Mouse (Mus musculus) cerebellum, adult 18-20 months (tissue): ENCODE measurements around the gene Lta.
A peak's percentile ranks its signal among the peaks of the same experiment; 100 is the strongest.
"Not testable (repeated sequence)": the region's sequence is repeated elsewhere in the genome, so short reads cannot be mapped to it uniquely, and the experiment has no call there.

Experiments
- DNase-seq, 2 experiments: peaks; one replicate each; pipeline ENCODE4 v3.0.0; 2021

Gene Lta

DNA sequence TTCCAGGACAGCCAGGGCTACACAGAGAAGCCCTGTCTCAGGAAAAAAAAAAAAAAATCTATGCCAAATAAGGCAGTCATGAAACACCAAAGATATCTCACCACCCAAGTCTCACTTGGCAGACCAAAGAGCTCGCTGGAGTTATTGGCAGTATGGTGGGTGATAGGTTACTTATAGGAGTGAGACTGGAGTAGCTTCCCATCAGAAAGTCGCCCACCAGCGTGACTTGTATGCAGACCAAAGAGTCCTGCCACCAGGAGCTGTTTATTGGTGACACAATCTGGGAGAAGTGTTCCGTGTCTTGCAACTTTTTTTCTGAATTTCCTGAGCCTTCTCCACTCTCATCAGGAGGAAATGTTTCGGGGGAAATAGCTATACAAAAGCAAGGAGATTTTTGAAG, 34.5 kb upstream of the Lta start:
- no peak for DNase-seq

DNA sequence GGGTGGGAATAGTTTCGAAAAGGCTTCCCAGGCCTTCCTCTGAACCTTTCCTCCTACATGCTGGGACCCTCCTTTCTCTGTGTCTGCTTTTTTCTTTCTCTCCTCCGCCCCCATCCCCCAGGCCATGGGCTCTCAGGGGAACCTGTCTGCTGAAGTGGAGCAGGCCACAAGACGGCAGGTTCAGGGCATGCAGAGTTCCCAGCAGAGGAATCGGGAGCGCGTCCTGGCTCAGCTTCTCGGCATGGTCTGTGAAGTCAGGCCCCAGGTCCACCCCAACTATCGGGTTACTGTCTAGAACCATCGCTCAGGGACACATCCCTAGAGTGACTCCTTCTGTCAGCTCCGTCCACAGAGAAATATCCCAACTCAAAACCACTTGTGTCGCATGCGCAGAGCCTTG, 32.4 kb upstream of the Lta start:
- DNase-seq = no peak

DNA sequence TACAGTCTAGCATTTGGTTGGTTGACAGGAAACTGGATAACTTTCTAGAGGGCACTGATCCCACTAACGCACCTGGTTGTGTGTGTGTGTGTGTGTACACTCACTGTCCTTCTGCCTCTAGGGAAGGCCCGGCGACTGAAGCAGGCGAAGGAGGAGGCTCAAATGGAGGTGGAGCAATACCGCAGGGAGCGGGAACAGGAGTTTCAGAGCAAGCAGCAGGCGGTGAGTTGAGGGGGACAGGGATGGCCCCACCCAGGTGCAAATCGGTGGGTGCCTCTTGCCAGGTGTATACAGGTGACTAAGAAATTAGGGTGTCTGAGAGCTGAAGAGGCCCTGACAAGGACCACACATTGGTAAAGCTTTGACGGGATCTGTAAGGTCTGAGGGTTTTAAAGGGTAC, 31.8 kb upstream of the Lta start:
- peak; percentile 58 to 59 for DNase-seq

DNA sequence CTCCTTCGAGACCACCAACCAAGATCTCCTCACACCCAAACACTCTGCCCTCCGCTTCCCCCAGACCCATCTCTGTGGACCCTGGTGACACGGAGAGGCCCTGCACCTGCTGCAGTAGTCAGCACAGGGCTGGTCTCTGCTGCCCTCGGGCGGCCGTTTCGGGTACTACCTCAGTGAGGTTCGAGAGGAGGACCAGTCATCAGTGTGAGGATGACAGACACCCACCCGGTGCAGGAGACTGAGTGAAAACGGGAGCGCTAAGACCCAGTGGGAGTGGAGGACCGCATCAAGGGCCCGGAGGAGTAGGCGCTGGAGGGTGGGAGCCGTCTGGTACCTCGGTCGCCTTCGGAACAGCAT, 31.2 kb upstream of the Lta start:
- DNase-seq = peak; percentile 99 to 100

DNA sequence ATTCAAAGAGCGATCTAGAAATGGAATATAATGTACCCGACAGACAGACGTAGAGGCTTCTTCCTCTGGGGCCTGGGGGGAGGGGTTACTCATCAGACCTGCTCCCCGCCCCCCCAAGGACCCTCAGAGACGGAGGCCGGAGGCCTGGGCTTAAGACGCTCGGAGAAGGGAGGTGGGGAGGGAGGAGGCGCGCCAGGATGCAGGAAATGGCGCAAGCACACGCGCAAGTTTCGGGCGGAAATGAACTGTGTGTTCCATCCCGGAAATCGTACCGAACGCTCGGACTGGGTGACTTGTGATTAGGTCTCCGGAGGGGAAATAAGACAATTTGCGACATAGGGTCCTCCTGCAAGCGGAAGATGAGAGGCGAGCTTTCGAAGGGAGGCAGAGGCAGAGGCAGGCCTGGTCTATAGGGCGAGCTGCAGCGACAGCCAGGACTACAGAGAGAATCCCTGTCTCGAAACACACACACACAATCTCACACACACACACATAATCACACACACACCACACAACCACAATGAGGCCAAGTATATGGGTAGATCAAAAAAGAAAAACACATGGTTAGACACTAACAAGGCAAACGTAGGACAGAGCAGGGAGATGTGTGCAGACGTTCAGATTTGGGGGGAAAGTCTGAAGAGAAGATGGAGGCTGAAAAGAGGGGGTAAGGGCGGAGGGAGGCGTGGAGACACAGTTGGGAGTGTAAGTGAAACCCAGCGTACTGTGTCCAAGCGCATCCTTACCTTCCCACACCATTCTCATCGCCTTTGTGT, 30.7 kb upstream of the Lta start, which contains the start of gene Nfkbil1:
Gene Nfkbil1, minus strand, starts transcription at position 179 of the 776 bp plus-strand sequence.
- peak; percentile 89 to 93 for DNase-seq

DNA sequence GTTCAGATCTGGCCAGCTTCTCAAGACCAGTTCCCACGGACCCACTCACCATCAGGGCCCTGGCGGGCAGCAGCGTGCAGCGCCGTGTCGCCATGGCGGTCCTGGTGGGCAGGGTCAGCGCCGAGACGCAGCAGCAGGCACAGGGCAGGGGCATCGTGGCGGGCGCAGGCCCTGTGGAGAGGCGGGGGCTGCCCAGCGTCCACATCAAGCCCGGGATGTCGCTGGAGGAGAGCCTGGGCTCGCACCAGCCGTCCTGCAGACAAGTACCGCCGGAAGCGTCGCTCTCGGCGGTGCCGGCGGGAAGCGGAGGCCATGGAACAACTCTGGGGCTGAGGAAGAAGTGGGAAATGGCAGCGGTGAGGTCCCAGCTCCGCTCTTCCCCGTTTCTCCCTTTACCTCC, 29.8 kb upstream of the Lta start:
- peak in 1 of 2 experiments; percentile 53 for DNase-seq

DNA sequence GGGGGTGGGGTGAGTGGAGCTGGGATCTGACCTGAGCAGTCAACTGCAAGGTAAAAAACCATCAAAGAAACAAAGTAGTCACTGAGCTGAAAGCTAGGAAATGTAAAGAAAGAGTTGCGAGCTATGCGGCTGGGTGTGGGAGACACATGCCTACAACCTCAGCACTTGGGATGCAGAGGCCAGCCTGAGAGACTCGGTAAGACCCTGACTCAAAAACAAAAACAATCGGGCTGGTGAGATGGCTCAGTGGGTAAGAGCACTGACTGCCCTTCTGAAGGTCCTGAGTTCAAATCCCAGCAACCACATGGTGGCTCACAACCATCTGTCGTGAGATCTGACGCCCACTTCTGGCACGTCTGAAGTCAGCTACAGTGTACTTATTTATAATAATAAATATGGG, 28.9 kb upstream of the Lta start:
- DNase-seq = not testable (repeated sequence)

DNA sequence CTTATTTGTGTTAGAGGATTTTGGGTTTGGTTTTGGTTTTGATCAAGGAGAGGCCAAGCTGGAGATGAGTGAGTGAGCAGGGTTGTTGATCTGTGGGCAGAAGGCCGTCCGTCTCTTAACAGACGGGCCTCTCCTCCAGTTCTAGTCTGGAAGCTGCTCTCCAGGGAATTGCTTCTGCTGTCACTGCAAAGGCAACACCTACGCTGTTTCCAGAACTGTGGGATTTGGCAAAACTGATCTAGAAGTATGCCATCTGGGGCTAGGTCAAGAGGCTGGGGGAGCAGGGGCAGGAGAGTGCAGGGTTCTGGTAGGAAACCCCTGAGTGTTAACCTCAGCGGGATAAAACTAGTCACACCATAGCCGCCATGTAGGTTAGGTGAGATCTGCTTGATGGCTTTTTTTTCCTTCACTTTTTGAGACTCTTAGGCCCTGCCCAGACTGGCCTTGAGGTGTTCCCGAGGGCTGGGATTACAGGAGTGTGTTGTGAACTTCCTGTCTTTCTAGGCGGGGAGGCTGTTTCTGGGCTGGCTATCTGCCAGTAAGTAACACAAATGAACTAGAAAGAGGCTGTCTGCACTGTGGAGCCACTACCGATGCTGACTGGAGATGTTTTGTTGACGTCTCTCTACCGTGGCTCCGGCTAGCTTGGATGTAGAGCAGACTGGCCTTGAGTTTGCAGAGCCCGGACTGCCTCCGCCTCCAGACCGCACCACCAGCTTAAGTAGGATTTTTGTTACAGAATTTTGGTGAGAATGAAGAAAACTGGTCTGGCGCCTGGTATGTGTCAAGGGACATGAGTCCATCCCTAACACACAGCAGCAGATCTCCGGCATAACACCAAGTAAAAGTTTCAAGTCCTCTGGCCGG, 28.2 kb upstream of the Lta start, which contains the start of gene Atp6v1g2:
Gene Atp6v1g2, plus strand, starts transcription at position 547 of the 867 bp plus-strand sequence.
- DNase-seq = no peak

DNA sequence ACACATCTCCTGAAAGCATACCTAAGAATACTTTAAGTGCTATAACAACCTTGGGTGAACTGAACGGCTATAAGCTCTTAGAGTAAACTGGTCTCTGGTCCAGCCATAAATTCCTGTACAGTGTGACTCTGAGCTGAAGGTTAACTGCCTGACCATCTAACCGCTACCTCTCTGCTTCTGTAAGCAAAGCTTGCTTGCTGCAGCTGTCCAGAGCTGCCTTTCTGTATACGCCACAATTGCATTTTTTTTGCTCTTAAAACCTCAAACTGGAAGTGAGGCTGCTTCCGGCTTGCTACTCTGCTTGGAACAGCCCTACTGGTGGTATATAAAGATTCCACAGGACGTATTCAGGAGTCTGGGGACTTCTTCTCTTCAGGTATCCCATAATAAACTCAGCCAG, 27.5 kb upstream of the Lta start:
- no peak for DNase-seq

DNA sequence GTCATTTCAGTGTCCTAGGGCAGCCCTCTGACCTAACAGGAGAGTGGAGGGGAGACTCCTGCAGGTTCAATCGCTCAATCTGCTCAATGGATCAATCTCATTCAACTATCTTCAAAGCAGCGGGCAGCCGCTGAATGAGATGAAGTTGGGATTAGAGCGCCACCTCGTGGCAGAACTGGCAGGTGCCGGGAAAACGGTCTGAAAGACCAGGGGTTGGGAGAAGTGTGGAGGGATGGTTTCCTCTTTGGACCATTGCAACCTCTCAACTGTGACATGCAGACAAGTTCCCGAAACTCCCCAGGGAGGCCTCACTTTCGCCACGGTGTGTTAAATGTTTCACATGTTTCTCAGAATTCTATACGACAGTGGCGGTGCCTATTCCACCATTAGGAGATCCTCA, 26.9 kb upstream of the Lta start:
- peak; percentile 79 to 86 for DNase-seq

DNA sequence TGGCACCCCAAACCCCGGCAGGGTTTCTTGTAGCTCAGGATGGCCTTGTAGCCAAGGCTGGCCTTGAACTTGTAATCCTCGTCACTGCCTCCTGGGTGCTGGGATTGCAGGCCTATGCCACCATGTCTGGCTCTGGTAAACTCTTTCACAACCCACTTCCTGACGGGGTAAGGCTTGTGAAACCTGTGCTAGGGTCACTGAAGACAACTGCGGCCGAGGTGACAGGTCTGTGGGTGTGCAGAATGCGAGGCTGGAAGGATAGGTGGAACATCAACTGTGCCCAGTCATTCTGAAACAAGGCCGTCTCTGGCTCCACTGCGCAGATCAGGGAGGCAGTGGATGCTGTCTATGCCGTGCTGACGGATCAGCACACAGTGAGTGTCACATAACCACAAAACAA, 25.9 kb upstream of the Lta start:
- no peak for DNase-seq

DNA sequence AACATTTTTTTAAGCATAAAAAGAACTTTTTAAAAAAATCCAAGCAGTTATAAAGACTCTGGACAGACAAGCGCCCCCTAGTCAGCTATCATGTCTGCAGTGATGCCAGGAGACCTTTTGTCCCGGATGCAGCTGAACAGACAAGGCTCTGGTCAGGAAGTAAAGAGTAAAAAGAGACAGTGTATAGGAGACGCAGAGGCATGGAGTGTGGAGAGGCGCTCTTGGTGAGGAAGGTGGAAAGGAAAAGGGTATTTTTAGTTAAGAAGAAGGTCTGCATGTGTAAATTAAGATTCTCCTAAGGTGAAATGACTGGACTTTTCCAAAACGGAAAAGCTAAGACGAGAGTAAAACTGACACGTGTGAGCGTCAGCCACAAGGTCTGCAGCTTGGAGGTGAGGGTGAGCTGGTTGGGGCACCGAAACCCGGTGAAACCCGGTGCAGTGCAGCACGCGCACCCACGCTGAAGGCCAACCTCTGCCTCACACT, 21.5 kb upstream of the Lta start:
- no peak for DNase-seq

DNA sequence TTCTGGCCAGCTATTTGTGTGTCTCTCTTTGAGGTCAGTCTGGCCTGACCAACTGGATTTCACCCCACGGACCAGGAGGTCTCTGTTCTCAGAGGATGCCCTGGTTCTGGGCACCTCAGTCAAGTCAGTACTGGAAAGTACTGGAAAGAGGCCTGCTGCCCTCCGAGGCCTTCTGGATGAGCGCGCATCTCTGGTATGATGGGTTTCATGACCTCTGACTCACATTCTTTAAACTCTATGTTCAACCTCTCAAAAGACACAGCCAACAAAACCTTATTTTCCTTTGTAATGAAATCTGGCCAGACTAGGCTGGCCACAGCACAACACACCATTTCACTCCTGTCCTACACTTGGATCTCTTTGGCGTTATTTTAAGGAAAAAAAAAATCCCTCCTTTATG, 20.3 kb upstream of the Lta start:
- no peak for DNase-seq

DNA sequence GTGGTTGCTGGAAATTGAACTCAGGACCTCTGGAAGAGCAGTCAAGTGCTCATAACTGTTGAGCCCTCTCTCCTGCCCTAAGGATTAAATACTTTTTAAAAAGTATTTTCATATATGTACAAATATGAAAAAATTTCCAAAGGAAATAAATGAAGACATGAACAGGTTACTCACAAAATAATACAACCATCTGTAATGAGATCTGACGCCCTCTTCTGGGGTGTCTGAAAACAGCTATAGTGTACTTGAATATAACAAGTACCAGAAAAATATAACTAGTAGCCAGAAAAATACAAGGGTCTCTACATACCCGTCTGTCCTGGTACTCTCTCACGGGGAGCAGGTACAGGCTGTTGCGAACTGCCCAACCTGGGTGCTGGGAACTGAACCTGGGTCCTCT, 19.5 kb upstream of the Lta start:
- no peak for DNase-seq

DNA sequence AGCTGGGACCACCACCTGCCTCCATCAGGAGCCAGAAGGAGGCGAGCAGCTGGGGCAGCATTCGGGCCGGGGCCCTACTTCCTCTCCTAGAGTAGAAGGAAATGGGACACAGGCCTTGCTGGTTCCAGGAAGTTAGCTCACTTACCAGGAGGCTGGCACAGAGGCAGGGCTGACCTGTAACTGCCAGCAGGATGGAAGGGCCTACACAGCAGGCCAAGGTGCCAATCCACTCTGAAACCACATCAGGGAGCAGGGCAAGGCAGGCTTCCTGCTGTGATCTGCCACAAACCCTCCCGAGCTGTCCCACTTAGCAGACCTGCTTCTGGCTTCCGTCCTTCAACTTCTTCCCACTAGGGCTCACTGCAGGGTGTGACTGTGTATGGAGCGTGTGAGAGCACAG, 17.1 kb upstream of the Lta start:
- DNase-seq = no peak

DNA sequence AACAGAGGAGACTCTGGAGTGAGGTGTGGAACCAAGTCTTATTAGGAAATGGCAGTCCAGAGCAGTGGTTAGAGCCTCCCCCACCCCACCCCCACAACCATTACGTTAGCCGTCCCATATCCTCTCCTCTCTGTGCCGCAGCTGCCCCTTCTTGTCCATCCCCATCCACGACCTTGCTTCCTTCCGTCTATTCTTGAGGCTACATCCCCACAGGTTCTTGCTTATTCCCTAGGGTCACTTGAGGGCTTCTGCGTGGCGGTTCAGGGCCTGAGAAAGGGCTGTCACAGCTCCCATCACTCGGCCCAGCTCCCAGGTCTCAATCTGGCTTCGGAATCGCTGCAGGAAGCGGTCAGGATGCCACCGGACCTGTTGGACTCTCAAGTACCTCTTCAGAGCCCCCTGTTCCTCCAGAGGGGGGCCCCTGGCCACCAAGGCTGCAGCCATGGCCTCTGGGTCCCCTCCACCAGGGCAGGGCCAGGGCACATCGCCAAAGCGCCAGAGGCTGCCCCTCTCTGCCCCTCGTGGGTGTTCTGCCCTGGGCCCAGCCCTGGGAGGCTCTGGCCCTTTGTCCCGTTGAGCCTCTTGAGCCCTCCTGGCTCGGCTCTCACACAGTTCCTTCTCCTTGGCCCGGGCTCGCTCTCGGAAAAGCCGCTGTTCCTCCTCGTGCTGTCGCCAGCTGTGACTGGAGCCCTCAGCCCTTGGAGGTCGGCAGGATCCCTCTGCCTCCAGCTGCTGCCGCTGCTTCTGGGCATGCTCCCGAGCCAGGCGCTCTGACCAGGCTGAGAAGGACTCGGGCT, 15.2 kb upstream of the Lta start, which contains the start of gene Gm16181:
Gene Gm16181, plus strand, starts transcription at position 679 of the 797 bp plus-strand sequence.
- no peak for DNase-seq

DNA sequence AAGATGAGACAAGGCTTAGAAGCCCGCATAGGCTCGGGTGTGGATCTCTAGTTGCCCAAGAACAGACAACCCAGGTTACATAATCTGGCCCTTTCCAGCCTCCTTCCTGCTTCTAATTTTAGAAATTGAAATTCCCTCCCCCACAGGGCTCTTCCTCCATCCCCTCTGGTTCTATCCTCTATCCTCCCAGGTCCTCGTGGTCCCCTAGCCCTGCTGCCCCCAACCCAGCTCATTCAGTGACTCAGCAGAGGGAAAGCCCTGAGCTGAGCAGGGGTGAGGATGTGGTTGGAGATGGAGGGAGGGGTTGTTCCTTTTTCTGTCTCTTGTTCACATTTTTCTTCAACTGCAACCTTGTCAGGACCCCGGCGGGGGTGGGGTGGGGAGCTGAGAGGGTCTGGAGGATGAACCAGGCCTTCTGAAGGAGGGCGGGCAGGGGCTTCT, 14.5 kb upstream of the Lta start:
- no peak for DNase-seq

DNA sequence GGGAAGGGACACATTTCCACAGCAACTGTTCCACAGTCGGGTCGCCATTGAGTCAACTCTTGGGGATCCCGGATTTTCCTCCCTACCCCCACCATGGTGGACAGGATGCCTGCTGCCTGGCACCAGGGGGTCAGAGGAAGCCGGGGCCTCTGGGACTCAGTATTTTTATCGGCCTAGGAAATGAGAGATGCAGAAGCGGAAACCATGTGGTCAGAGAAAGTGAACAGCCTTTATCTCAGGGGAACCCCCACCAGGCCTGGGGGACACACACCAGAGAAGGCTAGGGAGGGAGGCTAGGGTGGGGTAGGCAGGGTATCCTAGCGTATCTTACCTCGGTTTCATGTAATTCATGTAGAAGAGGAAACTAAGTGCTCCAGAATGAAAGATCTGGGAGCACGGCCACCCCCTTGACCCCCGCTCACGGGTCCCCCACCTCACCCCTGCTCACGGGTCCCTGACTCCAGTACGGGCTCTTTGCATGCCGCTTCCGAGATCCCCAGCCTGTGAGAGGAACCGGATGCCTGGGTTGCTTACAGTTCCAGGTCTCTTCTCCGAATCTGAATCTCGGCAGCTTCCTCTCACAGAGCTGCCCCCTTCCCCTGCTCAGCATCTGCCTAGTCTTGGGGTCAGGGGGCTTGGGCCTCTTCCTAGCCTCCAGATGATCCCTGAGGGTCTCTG, 13.5 kb upstream of the Lta start:
- DNase-seq = no peak

DNA sequence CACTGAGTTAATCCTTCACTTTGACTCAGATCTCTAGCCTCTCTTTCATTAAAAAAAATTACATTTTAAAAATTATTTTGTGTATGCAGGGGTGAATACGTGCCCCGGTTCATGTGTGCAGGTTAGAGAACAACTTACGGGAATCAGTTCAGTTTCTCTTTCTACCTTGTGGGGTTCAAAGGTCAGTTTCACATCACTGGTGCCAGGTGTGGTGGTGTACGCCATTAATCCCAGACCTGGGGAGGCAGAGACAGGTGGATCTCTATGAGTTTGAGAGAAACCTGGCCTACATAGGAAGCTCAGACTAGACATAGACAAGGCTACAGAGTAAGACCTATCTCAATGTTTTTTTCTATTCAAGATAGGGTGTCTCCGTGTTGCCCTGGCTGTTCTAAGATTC, 7.9 kb upstream of the Lta start:
- DNase-seq = no peak

DNA sequence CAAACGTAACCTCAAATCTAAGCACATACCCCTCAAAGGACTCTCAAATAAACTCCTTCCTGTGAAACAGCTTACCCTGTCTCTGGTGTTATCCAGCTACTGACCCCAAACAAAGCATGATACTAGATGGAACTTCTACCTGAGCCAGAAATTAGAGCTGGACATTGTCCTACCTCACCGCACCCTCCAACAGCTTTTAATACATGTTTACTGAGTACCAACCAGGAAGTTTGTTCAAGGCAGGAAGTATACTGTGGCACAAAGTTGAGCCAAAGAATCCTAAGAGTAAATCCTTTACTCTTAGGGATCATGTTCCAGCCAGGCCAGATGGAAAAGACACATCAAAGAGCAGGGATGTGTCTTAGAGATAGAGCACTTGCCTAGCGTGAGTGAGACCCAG, 5.4 kb upstream of the Lta start:
- DNase-seq = no peak

DNA sequence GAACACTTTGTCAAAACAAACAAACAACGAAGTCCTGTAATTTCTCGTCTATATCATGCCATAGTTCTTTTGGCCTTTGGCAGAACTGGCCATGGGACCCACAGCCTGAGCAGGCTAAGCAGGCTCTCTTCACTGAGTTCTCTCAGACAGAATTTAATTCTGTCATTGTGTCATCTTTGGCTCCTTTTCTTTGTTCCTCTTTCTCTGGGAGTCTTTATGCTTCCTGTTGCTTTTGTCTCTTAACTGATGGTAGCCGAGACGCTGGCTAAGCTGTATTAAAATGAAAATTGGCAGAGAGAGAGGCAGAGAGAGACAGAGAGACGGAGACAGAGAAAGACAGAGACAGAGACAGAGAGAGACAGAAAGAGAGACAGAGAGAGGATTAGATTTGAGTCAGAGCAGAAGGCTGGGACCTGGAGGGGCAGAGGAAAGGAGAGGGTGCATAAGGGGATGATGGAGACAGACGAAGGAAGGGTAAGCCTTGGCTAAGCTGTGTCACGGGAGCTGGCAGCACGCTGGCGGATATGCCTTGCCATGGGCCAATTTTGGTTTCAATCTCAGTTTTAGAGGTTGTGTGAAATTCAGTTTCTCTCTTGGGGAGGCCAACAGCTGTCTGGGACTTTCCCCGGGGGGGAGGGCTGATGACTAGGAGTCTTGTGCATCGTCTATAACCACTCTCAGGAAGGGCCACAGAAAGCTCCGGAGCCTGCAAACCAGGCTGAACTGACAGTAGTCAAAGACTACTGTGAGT, 4.8 kb upstream of the Lta start:
- no peak for DNase-seq

DNA sequence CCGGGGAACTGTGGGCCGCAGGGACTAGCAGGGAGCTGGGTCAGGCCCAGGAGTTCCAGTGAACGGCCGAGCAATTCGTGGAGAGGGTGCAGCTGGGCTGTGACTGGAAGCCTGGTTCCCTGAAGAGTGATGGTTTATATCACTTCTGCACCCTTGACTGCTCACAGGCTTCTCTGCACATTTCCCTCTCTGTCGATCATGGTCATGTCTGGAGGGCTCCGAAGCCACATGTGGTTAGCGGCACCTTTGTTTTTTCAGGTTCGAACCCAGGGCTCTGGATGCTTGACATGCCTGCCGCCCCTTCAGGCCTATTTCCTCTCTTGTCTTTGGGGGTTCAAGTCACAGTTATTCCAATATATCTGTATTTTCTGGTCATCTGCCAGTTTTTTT, 224 bp upstream of the Lta start:
- DNase-seq = no peak
